Mouse (Mus musculus) liver, adult 10 weeks (tissue): Measurements from ENCODE around the gene Cyp4v3. TPM values are rescaled to one million over a fixed set of nuclear protein-coding genes. Genes with fewer than 3 reads are reported as not detected.

Experiments used
- polyA plus RNA-seq: library from polyadenylated mRNA; stranded (reverse); fragments of 350-450 nt; fragmentation: Illumina TruSeq; extraction: RNeasy Lipid Tissue Mini Kit (QIAGEN cat#74804); gene quantifications from one replicate; pipeline ENCODE4 v1.2.3, GENCODE M21; 2014; ENCODE audit warnings: low read depth, low replicate concordance

The Cyp4v3 gene
- polyA plus RNA-seq = 421 TPM

GRCm38 (mm10) chr8:45332685-45333409 lies at the start of gene Cyp4v3:
Cyp4v3 (minus strand) TSS chr8:45333216.

GRCm38 (mm10) chr8:45381963-45382347 lies 48.9 kb upstream of the Cyp4v3 start, which contains the start of gene Fam149a:
Fam149a (minus strand) TSS chr8:45382291.

GRCm38 (mm10) chr8:45308366-45308765 lies 24.6 kb downstream of the Cyp4v3 start, which contains the start of gene Gm45753:
Gm45753 (minus strand) TSS chr8:45308466.

GRCm38 (mm10) chr8:45294687-45295086 lies 38.3 kb downstream of the Cyp4v3 start, which contains the start of gene Klkb1:
Klkb1 (minus strand) TSS chr8:45294859.

GRCm38 (mm10) chr8:45261920-45262319 lies 71.1 kb downstream of the Cyp4v3 start, which contains the start of gene F11:
F11 (minus strand) TSS chr8:45262031.

Other genes with a start within 250 kb of the Cyp4v3 start
- 59.8 TPM for gene F11, start 71.2 kb downstream of the Cyp4v3 start, polyA plus RNA-seq
- gene Klkb1, start 38.4 kb downstream of the Cyp4v3 start, polyA plus RNA-seq = 225 TPM
- 1.4 TPM for gene Gm45753, start 24.8 kb downstream of the Cyp4v3 start, polyA plus RNA-seq
- gene Fam149a, start 49.1 kb upstream of the Cyp4v3 start, polyA plus RNA-seq = 19.4 TPM
- gene Tlr3, start 77.9 kb upstream of the Cyp4v3 start, polyA plus RNA-seq = 14.8 TPM
- gene Sorbs2, start 174.6 kb upstream of the Cyp4v3 start, polyA plus RNA-seq = 76.2 TPM